Mouse (Mus musculus): ENCODE measurements around the gene Clec16a. TPM values are rescaled to one million over a fixed set of nuclear protein-coding genes. Genes with fewer than 3 reads are reported as not detected.

The Clec16a gene
- polyA plus RNA-seq, 1 experiment from 2014 or later: 29.3 TPM

GRCm38 (mm10) chr16:10767158-10767557 is 222.0 kb downstream of the Clec16a start:
- Histone ChIP-seq H3K4me1 (peaks cover 23% of the 10 kb centered on the region), H3K27ac (no peak overlapping the region), H3K9ac (no peak overlapping the region), H3K36me3 (no peaks in the 10 kb centered on the region), H3K4me2 (no peak overlapping the region), H3K27me3 (no peaks in the 10 kb centered on the region; the same call in 1 of the 2 replicates), H3K9me3 (no peaks in the 10 kb centered on the region), H3K4me3 (no peak overlapping the region)
- 50% methylated on average over 4 of the region's 4 CpGs for WGBS
- ATAC-seq (ENCODE audit: borderline replicate concordance, extremely low read depth, low FRiP score, low TSS enrichment): no peak

GRCm38 (mm10) chr16:10768821-10769220 is 223.7 kb downstream of the Clec16a start:
- no peak overlapping the region for H3K4me3 ChIP-seq
- H3K36me3 ChIP-seq: no peaks in the 10 kb centered on the region
- no peak overlapping the region for H3K9ac ChIP-seq
- H3K4me1 ChIP-seq: peaks cover 20% of the 10 kb centered on the region
- no peaks in the 10 kb centered on the region; the same call in 1 of the 2 replicates for H3K27me3 ChIP-seq
- no peak overlapping the region for H3K4me2 ChIP-seq
- WGBS: 51% methylated on average over 9 of the region's 9 CpGs
- H3K27ac ChIP-seq: no peak overlapping the region
- no peak for ATAC-seq (ENCODE audit: borderline replicate concordance, extremely low read depth, low FRiP score, low TSS enrichment)
- H3K9me3 ChIP-seq: no peaks in the 10 kb centered on the region

- Histone ChIP-seq H3K9ac (no peak overlapping the region), H3K27ac (no peak overlapping the region), H3K27me3 (no peaks in the 10 kb centered on the region; the same call in 1 of the 2 replicates), H3K9me3 (no peaks in the 10 kb centered on the region), H3K36me3 (no peaks in the 10 kb centered on the region), H3K4me3 (no peak overlapping the region), H3K4me2 (no peak overlapping the region), H3K4me1 (peaks cover 14% of the 10 kb centered on the region)
- 57% methylated on average over 2 of the region's 2 CpGs for WGBS
- no peak for ATAC-seq (ENCODE audit: borderline replicate concordance, extremely low read depth, low FRiP score, low TSS enrichment)
These were observed 224.5 kb downstream of the Clec16a start for GRCm38 (mm10) chr16:10769661-10770060.

- 44% methylated on average over 4 of the region's 4 CpGs for WGBS
- H3K4me1 ChIP-seq: peaks cover 10% of the 10 kb centered on the region; the same call in 1 of the 2 replicates
- no peak overlapping the region for H3K9ac ChIP-seq
- H3K4me2 ChIP-seq: no peak overlapping the region
- no peak overlapping the region for H3K27ac ChIP-seq
- no peaks in the 10 kb centered on the region for H3K9me3 ChIP-seq
- H3K36me3 ChIP-seq: no peaks in the 10 kb centered on the region
- no peaks in the 10 kb centered on the region; the same call in 1 of the 2 replicates for H3K27me3 ChIP-seq
- H3K4me3 ChIP-seq: no peak overlapping the region
- ATAC-seq (ENCODE audit: borderline replicate concordance, extremely low read depth, low FRiP score, low TSS enrichment): no peak
These were observed 225.6 kb downstream of the Clec16a start for GRCm38 (mm10) chr16:10770531-10771325.

- Histone ChIP-seq H3K27ac (no peak overlapping the region), H3K9me3 (no peaks in the 10 kb centered on the region), H3K4me2 (no peak overlapping the region), H3K27me3 (no peaks in the 10 kb centered on the region; the same call in 1 of the 2 replicates), H3K4me1 (peaks cover 10% of the 10 kb centered on the region; the same call in 1 of the 2 replicates), H3K9ac (no peak overlapping the region), H3K4me3 (no peak overlapping the region), H3K36me3 (no peaks in the 10 kb centered on the region)
- 63% methylated on average over 19 of the region's 19 CpGs for WGBS
- ATAC-seq (ENCODE audit: borderline replicate concordance, extremely low read depth, low FRiP score, low TSS enrichment): no peak
These were observed 226.8 kb downstream of the Clec16a start for GRCm38 (mm10) chr16:10771769-10772510.

- H3K27ac ChIP-seq: no peak overlapping the region
- H3K27me3 ChIP-seq: no peaks in the 10 kb centered on the region; the same call in 1 of the 2 replicates
- no peaks in the 10 kb centered on the region for H3K36me3 ChIP-seq
- no peak overlapping the region for H3K4me3 ChIP-seq
- no peak overlapping the region for H3K9ac ChIP-seq
- peaks cover 10% of the 10 kb centered on the region; the same call in 1 of the 2 replicates for H3K4me1 ChIP-seq
- 73% methylated on average over 8 of the region's 8 CpGs for WGBS
- ATAC-seq (ENCODE audit: borderline replicate concordance, extremely low read depth, low FRiP score, low TSS enrichment): no peak
- H3K4me2 ChIP-seq: no peak overlapping the region
- no peaks in the 10 kb centered on the region for H3K9me3 ChIP-seq
These were observed 228.4 kb downstream of the Clec16a start for GRCm38 (mm10) chr16:10773543-10773942.

GRCm38 (mm10) chr16:10774726-10775125 is 229.6 kb downstream of the Clec16a start:
- Histone ChIP-seq H3K27ac (no peak overlapping the region), H3K36me3 (no peaks in the 10 kb centered on the region), H3K27me3 (no peaks in the 10 kb centered on the region), H3K9me3 (no peaks in the 10 kb centered on the region), H3K9ac (no peak overlapping the region), H3K4me1 (peaks cover 7% of the 10 kb centered on the region; the same call in 1 of the 2 replicates), H3K4me2 (no peak overlapping the region), H3K4me3 (no peak overlapping the region)
- WGBS: 43% methylated on average over 4 of the region's 4 CpGs
- no peak for ATAC-seq (ENCODE audit: borderline replicate concordance, extremely low read depth, low FRiP score, low TSS enrichment)

GRCm38 (mm10) chr16:10776322-10776721 is 231.2 kb downstream of the Clec16a start:
- no peak overlapping the region for H3K4me3 ChIP-seq
- WGBS: 33% methylated on average over 7 of the region's 7 CpGs
- no peak overlapping the region for H3K4me2 ChIP-seq
- no peak overlapping the region for H3K9ac ChIP-seq
- H3K4me1 ChIP-seq: peaks cover 14% of the 10 kb centered on the region
- no peaks in the 10 kb centered on the region for H3K36me3 ChIP-seq
- ATAC-seq (ENCODE audit: borderline replicate concordance, extremely low read depth, low FRiP score, low TSS enrichment): no peak
- no peak overlapping the region for H3K27ac ChIP-seq
- H3K27me3 ChIP-seq: no peaks in the 10 kb centered on the region
- H3K9me3 ChIP-seq: no peaks in the 10 kb centered on the region

GRCm38 (mm10) chr16:10777579-10778160 is 232.5 kb downstream of the Clec16a start:
- Histone ChIP-seq H3K4me1 (peaks cover 26% of the 10 kb centered on the region), H3K9ac (no peak overlapping the region), H3K36me3 (no peaks in the 10 kb centered on the region), H3K9me3 (no peaks in the 10 kb centered on the region), H3K4me2 (no peak overlapping the region), H3K4me3 (no peak overlapping the region), H3K27me3 (no peaks in the 10 kb centered on the region), H3K27ac (no peak overlapping the region)
- ATAC-seq (ENCODE audit: borderline replicate concordance, extremely low read depth, low FRiP score, low TSS enrichment): no peak
- WGBS: 59% methylated on average over 5 of the region's 5 CpGs

- no peak overlapping the region; the same call in 1 of the 2 replicates for H3K27ac ChIP-seq
- H3K4me3 ChIP-seq: no peak overlapping the region
- H3K36me3 ChIP-seq: no peaks in the 10 kb centered on the region
- no peak overlapping the region for H3K9ac ChIP-seq
- H3K27me3 ChIP-seq: no peaks in the 10 kb centered on the region
- WGBS: 71% methylated on average over 5 of the region's 5 CpGs
- no peak overlapping the region for H3K4me2 ChIP-seq
- H3K9me3 ChIP-seq: no peaks in the 10 kb centered on the region
- H3K4me1 ChIP-seq: peaks cover 46% of the 10 kb centered on the region
- ATAC-seq (ENCODE audit: borderline replicate concordance, extremely low read depth, low FRiP score, low TSS enrichment): no peak
These were observed 235.5 kb downstream of the Clec16a start for GRCm38 (mm10) chr16:10780631-10781120.

GRCm38 (mm10) chr16:10781862-10782371 is 236.8 kb downstream of the Clec16a start:
- H3K36me3 ChIP-seq: no peaks in the 10 kb centered on the region
- no peak for ATAC-seq (ENCODE audit: borderline replicate concordance, extremely low read depth, low FRiP score, low TSS enrichment)
- H3K9ac ChIP-seq: no peak overlapping the region; the same call in 1 of the 2 replicates
- H3K4me3 ChIP-seq: no peak overlapping the region
- H3K4me2 ChIP-seq: peak overlapping the region; percentile 98; the same call in 1 of the 2 replicates
- 43% methylated on average over 9 of the region's 9 CpGs for WGBS
- H3K27me3 ChIP-seq: no peaks in the 10 kb centered on the region
- H3K27ac ChIP-seq: peak overlapping the region; percentile 51
- no peaks in the 10 kb centered on the region for H3K9me3 ChIP-seq
- H3K4me1 ChIP-seq: peaks cover 55% of the 10 kb centered on the region
